Mouse (Mus musculus): ENCODE data around the gene Tmem184b. TPM values are rescaled to one million over a fixed set of nuclear protein-coding genes. Genes with fewer than 3 reads are reported as not detected.

The Tmem184b gene
- polyA plus RNA-seq, 1 experiment, result 78.2 TPM

- no peak for DNase-seq (ENCODE audit: extremely low spot score in 1 of 2, low spot score in 1 of 2)
Observed at GRCm38 (mm10) chr15:79369452-79370280, 33.7 kb downstream of the Tmem184b start.

GRCm38 (mm10) chr15:79368861-79369440, 34.4 kb downstream of the Tmem184b start:
- no peak for DNase-seq (ENCODE audit: extremely low spot score in 1 of 2, low spot score in 1 of 2)

DNA sequence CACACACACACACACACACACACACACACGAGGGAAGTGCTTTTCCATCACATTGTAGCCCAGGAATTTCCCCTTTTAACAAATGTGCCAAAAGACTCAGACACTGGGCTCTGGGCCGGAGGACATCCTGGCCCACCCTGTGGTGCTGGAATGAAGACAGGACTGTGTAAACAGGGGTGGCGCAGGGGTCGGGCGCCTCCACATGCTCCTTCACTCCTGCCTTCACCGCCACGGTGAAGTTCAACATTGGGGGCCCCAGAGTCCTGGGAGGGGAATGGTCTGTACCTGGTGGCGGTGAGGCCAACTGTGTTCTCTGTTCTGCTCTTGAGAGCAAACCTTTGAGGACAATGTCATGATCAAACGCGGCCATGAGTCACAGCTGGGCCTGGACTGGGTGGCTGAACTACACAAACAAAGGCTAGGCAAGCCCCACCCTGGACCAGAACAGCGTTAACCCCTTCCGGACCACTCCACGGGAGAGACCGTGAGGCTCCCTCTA, 35.0 kb downstream of the Tmem184b start:
- DNase-seq (ENCODE audit: extremely low spot score in 1 of 2, low spot score in 1 of 2), result no peak

- no peak for DNase-seq (ENCODE audit: extremely low spot score in 1 of 2, low spot score in 1 of 2)
Observed at GRCm38 (mm10) chr15:79366402-79366801, 37.0 kb downstream of the Tmem184b start.

DNA sequence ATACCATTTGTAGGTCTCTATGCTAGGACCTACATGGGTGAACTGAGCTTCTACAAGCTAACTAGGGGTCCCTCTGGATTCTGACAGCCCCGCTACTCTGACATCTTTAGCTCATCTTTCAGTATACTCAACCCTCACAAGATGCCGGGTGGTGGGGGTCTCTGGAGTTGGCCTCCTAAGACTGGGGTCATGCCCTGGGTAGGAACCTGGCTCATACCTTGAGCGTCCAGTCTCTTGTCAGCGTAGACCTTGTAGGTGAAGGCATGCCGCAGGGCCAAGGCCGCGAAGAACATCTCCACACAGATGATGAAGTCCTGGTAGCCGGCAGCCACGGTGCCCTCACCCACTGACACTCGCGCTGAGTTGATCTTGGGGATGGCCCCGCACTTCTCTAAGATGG, 38.3 kb downstream of the Tmem184b start:
- no peak for DNase-seq (ENCODE audit: extremely low spot score in 1 of 2, low spot score in 1 of 2)

DNA sequence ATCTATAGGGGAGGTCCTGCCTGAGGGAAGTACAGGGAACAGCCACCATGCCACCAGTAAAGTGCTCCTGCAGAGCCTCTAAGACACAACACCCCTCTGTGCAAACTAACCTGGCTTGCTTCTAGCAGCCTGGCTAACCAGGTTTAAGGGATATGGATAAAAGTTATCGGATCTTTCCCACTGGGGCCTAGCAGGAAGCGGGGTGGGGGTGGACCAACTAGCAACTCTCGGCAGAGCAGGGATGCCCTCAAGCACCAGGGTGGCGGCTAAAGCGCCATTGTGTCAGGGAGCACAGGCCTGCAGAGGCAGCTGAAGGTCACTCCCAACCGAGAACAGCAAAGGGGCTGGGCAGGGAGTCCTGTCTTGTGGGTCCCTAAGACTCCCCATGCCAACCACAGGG, 39.2 kb downstream of the Tmem184b start:
- no peak for DNase-seq (ENCODE audit: extremely low spot score in 1 of 2, low spot score in 1 of 2)

DNA sequence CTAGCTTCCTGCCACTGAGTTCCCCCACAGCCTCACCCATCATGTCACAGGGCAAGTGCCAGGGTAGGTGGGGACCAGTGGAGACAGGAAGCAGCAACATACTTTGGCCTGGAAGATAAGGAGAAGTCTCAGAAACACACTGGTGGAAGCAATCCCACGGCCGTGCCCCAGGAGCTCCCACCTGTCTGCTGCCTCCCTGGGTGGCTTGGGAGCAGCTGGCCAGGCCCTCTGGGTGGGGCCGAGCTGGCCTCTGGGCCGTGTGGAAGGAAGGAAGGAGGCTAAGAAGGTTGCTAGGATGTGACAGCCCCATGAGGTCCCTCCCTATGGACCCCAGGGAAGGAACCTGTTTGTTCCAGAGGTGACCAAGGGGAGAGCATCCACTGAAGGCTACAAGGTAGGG, 42.3 kb downstream of the Tmem184b start:
- DNase-seq (ENCODE audit: extremely low spot score in 1 of 2, low spot score in 1 of 2), result no peak

DNA sequence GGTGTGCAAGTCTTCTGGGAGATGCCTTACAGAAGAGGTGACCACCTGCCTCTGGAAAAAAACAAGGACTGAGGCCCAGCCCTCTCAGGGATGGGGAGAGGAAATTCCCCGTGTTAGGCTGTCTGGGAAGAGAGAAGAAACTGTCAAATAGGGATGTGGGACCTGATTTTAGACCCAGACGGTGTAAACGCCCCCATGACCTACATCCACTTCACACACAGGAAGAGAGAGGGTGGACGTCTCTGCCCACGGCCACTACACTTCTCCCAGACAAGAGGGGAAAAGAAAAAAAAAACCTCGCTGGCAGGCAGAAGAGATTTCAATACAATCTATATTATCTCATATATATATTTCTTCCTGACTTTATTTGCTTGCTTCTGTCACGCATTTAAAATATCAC, 43.0 kb downstream of the Tmem184b start:
- DNase-seq (ENCODE audit: extremely low spot score in 1 of 2, low spot score in 1 of 2), result peak in 1 of 2 experiments; percentile 60

GRCm38 (mm10) chr15:79359954-79360353, 43.4 kb downstream of the Tmem184b start:
- DNase-seq (ENCODE audit: extremely low spot score in 1 of 2, low spot score in 1 of 2), result no peak

- DNase-seq (ENCODE audit: extremely low spot score in 1 of 2, low spot score in 1 of 2), result no peak
Observed at GRCm38 (mm10) chr15:79357974-79358690, 45.2 kb downstream of the Tmem184b start.

DNA sequence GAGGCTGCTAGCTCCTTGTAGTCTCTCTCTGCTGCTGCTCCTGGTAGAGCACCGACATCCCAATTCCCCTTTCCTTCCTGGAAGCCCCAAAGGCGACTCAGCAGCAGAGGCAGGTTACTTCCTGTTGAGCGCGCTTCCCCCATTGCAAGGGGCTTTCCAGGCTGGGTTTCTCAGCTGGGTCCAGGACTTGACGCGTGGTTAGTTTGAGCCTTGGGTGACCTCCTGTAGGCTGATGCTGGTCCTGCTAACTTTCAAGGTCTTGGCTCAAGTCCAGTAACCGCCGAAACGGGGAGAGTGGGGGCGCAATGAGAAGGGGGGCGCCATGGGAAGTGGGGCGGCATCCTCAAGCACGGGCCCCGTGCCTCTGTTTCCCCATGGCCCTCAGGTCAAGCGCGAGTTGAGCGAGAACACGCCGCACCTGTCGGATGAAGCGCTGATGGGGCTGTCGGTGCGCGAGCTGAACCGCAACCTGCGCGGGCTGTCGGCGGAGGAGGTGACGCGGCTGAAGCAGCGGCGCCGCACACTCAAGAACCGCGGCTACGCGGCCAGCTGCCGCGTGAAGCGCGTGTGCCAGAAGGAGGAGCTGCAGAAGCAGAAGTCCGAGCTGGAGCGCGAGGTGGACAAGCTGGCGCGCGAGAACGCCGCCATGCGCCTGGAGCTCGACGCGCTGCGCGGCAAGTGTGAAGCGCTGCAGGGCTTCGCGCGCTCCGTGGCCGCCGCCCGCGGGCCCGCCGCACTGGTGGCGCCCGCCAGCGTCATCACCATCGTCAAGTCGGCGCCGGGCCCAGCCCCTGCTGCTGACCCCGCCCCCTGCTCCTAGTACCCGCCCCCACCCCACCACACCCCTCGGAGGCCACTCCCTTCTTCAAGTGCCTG, 46.1 kb downstream of the Tmem184b start:
- DNase-seq (ENCODE audit: extremely low spot score in 1 of 2, low spot score in 1 of 2), result peak in 1 of 2 experiments; percentile 56

- DNase-seq (ENCODE audit: extremely low spot score in 1 of 2, low spot score in 1 of 2), result no peak
Observed at GRCm38 (mm10) chr15:79356481-79356880, 46.9 kb downstream of the Tmem184b start.

GRCm38 (mm10) chr15:79354619-79355018, 48.8 kb downstream of the Tmem184b start:
- no peak for DNase-seq (ENCODE audit: extremely low spot score in 1 of 2, low spot score in 1 of 2)

GRCm38 (mm10) chr15:79353690-79354305, 49.6 kb downstream of the Tmem184b start:
- no peak for DNase-seq (ENCODE audit: extremely low spot score in 1 of 2, low spot score in 1 of 2)

DNA sequence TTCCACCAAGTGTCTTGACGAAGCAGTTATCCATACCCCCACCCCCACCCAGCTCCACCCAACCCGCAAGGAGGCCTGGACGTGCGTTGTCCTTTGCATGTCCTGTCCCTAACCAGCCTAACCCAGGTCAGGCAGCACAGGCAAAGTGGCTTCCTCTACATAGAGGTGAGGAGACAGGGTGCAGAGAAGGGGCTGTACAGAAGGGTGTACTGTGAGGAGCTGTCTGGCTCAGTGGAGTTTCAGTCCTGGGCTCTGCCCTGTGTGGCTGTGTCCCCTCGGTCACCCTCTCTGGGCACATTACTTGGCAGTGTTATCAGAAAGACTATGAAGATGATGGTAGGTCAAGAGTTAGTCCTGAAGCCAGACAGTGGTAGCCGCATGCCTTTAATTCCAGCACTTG, 50.9 kb downstream of the Tmem184b start:
- no peak for DNase-seq (ENCODE audit: extremely low spot score in 1 of 2, low spot score in 1 of 2)

- DNase-seq (ENCODE audit: extremely low spot score in 1 of 2, low spot score in 1 of 2), result no peak
Observed at GRCm38 (mm10) chr15:79351331-79351767, 52.0 kb downstream of the Tmem184b start.

GRCm38 (mm10) chr15:79350866-79351265, 52.5 kb downstream of the Tmem184b start:
- DNase-seq (ENCODE audit: extremely low spot score in 1 of 2, low spot score in 1 of 2), result no peak

DNA sequence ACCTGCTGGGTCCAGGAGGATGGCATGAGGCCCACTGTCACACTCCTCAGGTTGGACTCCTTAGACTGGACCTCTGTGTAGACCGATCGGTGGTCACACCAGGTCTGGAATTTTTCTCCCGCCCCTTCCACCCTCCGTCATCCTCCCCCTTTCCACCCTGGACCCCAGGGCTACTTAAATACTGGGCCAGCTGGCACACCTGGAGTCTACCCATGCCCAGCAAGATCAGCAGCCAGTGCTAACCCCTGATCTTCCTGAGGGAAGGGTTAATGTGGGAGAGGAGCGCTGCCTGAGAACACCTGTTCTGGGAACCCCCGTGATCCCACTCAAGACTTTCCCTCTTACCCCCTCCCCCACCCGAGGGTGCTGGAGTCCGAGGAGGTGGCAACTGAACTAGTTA, 54.7 kb downstream of the Tmem184b start:
- no peak for DNase-seq (ENCODE audit: extremely low spot score in 1 of 2, low spot score in 1 of 2)

DNA sequence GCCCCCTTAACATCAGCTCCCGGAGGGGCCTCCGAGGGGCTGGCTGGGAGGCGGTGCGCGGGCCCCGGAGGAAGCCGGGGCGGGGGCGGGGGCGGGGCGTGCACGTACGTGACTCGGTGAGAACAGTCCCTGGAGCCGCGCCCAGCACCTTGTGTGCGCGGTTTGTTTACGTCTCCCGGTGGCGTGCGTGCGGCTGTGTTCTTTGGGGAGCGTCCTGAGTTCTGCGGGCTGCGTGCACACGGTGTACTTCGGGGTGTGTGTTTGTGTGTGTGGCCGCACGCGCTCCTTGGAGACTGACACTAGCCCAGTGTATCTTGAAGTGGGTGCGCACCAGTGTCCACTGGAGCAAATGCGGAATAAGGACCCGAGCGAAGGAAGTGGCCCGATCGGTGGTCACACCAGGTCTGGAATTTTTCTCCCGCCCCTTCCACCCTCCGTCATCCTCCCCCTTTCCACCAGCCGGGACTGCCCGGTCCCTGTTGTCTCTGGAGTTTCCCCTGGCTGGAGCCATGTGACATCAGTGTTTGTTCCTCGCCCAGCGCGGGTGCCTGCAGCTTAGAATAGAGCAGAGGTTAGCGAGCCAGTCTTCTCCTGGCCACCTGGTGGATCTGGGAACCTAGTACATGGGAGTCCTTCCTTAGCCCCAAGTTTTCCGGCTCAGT, 55.4 kb downstream of the Tmem184b start:
- DNase-seq (ENCODE audit: extremely low spot score in 1 of 2, low spot score in 1 of 2), result no peak
